Mouse (Mus musculus) thymus, postnatal 4 days (tissue): ENCODE measurements around the gene Faim2.

Experiments used
- DNase-seq: peaks from one replicate; pipeline ENCODE4 v3.0.0; 2021

Faim2 gene

GRCm38 (mm10) chr15:99505324-99506095, 22.5 kb downstream of the Faim2 start:
- DNase-seq = no peak

DNA sequence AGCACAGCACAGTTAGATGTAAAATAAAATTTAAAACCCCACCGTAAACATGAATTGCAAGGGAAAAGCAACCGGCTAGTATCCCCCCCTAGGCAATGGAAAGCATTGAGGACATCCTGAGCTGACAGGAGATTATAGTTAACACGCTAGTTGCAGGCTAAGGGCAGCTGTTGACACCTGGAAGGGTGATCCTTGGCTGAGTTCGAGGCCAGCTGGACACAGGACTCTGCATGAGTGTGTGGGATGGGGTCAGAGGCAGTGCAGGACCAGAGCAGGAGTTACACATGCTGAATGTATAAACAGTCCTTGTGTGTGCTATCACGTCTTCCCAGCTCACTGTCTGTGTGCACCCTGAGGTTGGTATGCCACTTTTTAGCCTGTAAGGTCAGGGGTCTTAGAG, 24.7 kb downstream of the Faim2 start:
- no peak for DNase-seq

GRCm38 (mm10) chr15:99502311-99502831, 25.6 kb downstream of the Faim2 start:
- no peak for DNase-seq

DNA sequence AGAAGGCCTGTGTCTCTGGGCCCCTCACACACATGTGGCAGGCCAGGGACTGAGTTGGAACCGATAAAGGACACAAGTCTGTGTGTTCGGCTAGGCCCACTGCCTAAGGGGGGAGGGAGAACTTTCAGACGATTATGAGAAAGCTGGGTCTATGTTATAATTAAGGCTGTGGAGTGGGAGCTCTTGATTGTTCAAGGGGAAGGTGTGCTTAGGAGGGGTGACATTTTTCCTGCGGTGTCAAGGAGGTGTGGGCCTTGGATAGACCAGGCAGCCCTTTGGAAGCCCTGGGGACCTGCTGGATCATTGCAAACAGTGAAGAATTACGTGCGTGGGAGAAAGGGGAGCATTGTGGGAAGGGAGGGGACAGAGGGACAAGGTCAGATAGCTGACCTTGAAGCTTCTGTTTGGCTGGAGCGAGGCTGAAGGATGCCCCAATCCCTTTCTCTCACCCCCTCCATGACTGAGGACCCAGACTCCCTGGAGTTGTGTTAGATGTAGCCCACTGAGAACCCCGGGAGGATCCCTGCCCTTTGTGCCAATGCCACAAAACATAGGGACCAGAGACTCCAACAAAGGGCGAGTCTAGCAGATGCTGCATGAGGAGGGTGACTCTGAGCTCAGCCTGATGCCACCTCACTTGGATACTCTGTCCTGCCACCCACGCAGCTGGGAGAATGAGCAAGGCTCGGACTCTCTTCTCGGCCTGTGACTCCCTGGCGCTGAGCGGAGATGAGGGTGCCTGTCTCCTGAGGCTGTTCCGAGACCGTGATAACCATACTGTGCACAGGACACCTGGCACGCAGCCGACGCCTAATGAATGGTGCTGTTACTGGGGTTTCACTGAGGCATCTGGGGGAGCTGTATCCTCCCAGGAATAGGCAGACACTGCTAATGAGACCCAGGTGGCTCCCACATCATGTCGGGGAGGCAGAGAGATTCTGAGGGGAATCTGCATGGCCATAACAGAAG, 26.4 kb downstream of the Faim2 start:
- DNase-seq = no peak

- DNase-seq = no peak
Observed at GRCm38 (mm10) chr15:99500320-99500719, 27.6 kb downstream of the Faim2 start.

DNA sequence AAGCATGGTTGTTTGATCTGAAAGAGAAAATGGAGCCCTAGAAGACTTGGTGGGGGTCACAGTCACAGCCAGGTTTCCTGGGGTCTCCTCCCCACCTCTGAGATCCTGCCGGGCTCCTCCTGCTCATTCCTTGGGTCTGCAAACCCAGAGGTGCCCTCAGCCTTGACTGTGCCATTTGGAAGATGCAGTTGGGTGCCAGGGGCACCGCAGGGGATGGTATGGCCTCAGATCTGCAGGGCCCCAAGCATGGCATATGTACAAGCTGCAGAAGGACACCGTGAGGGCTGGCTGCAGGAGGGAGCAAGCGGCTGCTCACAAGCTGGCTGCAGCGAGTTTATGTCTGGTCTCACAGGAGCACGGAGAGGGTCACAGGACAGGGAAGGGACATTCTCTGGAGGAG, 28.2 kb downstream of the Faim2 start:
- no peak for DNase-seq

- no peak for DNase-seq
Observed at GRCm38 (mm10) chr15:99498781-99499180, 29.2 kb downstream of the Faim2 start.

DNA sequence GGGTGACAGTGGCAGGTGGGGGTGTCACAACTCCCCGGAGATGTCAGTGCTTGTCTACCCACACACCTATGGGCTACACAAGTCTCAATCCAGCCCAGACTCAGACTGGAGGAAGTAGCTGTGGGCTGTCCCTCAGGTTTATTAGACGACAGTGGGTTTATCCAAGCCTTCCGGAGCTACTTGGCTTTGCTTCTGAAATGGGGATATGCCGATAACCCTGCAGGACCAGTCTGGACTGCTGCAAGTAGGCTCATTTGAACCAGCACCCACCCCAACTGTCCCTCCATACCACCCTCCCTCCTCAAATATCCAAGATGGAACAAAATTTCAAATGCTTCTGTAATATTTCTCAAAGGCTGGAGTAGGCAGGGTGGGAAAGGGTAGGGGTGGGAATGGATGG, 29.6 kb downstream of the Faim2 start:
- DNase-seq = no peak

GRCm38 (mm10) chr15:99497527-99498242, 30.3 kb downstream of the Faim2 start:
- DNase-seq = no peak

GRCm38 (mm10) chr15:99497061-99497460, 30.9 kb downstream of the Faim2 start:
- peak; percentile 48 for DNase-seq

GRCm38 (mm10) chr15:99484745-99485144, 43.2 kb downstream of the Faim2 start:
- DNase-seq = no peak

DNA sequence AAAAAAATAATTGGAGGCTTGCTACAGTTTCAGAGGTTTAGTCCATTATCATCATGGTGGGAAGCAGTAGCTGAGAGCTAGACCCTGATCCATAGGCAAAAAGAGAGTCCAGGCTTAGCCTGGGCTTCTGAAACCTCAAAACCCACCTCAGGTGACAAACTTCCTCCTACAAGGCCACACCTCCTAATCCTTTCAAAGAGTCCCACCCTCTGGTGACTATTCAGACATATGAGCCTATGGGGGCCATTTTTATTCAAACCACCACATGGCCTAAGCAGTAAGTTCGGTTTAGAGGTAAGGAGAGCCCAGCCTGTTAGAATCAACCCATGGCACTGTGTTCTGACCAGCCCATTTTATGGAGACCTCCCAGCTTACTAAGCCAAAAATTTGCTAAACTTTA, 52.2 kb downstream of the Faim2 start:
- no peak for DNase-seq

- peak; percentile 95 for DNase-seq
Observed at GRCm38 (mm10) chr15:99474576-99474926, 53.4 kb downstream of the Faim2 start, which contains the start of gene Bcdin3d. TSS of gene Bcdin3d (minus strand) at chr15:99474730.

DNA sequence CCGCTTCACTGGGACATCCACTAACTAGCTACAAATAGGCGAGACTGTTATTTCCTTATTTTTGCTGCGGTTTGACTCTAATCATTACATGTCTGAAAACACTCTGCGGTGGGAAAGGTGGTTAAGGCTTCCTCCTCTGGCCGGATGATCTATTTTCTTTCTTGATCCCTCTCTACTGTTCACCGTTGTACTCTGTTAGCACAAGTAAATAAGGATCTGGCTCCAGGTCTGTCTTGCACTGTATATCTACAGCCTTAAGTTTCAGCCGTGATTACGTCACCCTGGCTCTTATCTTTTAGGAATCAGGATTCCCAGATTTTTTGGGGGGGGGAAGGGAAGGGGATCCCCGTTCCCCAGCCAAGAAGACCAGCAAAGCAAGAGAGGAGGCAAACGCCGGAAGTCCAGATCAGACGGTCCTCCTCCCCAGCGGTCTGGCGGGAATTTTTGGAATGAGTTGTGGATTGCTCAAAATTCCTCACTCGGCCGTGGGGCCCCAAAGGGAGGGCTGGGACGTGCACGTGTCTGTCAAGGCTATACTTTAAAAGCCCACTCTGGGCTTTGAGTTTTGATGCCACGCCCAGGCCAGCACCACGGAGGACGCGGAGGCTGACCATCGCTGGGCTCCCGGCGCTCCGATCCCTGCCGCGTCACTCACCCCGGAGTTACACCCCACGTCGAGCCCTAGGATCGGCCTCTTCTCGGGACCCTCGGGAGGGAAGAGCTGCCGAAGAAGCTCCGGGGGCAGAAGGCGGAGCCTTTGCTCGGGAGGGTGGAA, 54.0 kb downstream of the Faim2 start:
- DNase-seq = no peak

- DNase-seq = no peak
Observed at GRCm38 (mm10) chr15:99472972-99473371, 55.0 kb downstream of the Faim2 start.

DNA sequence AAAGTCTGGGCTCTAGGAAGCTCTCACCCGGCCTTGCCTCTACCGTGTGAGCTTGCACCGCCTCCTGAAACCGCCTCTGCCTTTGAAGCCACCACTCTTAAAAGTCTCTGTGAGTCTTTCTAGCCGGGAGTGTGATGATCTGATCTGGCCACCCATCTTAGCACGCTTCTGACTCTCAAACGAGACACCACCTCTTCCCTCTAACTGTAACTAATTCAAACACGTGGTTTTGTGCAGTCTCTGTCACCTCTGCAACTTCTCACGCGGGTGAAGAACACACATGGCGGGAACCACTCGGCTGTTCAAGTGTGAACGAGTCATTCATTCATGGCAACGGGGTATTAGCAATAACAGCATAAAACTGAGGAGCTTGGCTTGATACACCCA, 56.3 kb downstream of the Faim2 start:
- DNase-seq = no peak

- DNase-seq = peak; percentile 72
Observed at GRCm38 (mm10) chr15:99470971-99471676, 56.8 kb downstream of the Faim2 start.

DNA sequence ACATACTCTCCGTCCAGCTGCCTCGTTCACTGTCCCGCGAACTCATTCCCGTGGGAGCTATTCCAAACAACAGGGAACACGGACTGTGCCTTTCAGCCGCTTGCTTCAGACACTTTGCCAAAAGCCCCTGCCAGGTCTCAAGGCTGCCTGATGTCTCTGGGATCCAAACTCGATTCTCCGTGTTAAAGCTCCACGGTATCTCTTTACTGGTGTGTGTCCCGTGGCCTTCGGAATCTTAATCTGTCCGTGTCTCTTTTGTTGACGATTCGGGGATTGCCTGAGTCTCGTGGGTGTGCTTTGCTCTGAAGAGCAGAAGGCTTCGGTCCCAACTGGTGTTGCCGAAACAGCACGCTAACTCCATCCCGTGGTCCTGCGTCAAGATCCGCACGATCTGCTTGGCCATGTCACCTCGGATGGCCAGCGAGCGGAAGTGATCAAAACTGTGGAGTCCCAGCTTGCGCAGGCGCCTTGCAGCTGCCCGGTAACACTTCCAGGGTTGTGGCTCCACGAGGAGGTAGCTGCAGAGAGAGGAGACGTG, 57.7 kb downstream of the Faim2 start:
- no peak for DNase-seq

- DNase-seq = no peak
Observed at GRCm38 (mm10) chr15:99469736-99470135, 58.2 kb downstream of the Faim2 start.

GRCm38 (mm10) chr15:99469067-99469466, 58.9 kb downstream of the Faim2 start:
- peak; percentile 88 for DNase-seq

- DNase-seq = no peak
Observed at GRCm38 (mm10) chr15:99463194-99463593, 64.8 kb downstream of the Faim2 start.
